Mouse (Mus musculus) intestine, postnatal 0 days (tissue): ENCODE data around the gene Tcaf1. TPM values are rescaled to one million over a fixed set of nuclear protein-coding genes. Genes with fewer than 3 reads are reported as not detected.

ENCODE experiments used
- ATAC-seq: fragments of 200-750 bp; cut with Nextera tagmentation; 2 replicates; pipeline ENCODE4 v1.8.0; 2017; ENCODE audit warnings: mild to moderate bottlenecking, moderate TSS enrichment, moderate library complexity
- H3K27ac ChIP-seq: fragments of 300-500 bp; sonication (generic); 2 replicates; pipeline ENCODE4 v1.5.1; 2014; ENCODE audit warnings: mild to moderate bottlenecking, low read depth, low read length, moderate library complexity
- H3K27me3 ChIP-seq: fragments of 300-500 bp; sonication (generic); replicated peaks from 2 replicates; pipeline ENCODE4 v1.6.1; 2014; ENCODE audit warnings: low read length, mixed read lengths; ENCODE audit not compliant: control insufficient read depth, insufficient read depth
- H3K36me3 ChIP-seq: fragments of 300-500 bp; sonication (generic); 2 replicates; pipeline ENCODE4 v1.6.1; 2014; ENCODE audit warnings: mild to moderate bottlenecking, moderate library complexity; ENCODE audit not compliant: control insufficient read depth, insufficient read depth
- H3K4me1 ChIP-seq: fragments of 300-500 bp; sonication (generic); replicated peaks from 2 replicates; pipeline ENCODE4 v1.6.1; 2014; ENCODE audit warnings: antibody characterized with exemption, low read length, mixed read lengths; ENCODE audit not compliant: control insufficient read depth, insufficient read depth
- H3K4me2 ChIP-seq: fragments of 300-500 bp; sonication (generic); replicated peaks from 2 replicates; pipeline ENCODE4 v1.6.1; 2014; ENCODE audit warnings: low read depth, mild to moderate bottlenecking, moderate library complexity
- H3K4me3 ChIP-seq: fragments of 300-500 bp; sonication (generic); 2 replicates; pipeline ENCODE4 v1.5.1; 2014; ENCODE audit warnings: low read depth, low read length
- H3K9ac ChIP-seq: fragments of 300-500 bp; sonication (generic); 2 replicates; pipeline ENCODE4 v1.6.1; 2014; ENCODE audit warnings: mild to moderate bottlenecking, low read depth, low read length
- H3K9me3 ChIP-seq: fragments of 300-500 bp; sonication (generic); 2 replicates; pipeline ENCODE4 v1.6.1; 2016; ENCODE audit warnings: mixed run types; ENCODE audit not compliant: control insufficient read depth
- CTCF ChIP-seq: sonication (generic); IDR thresholded peaks from 2 replicates; pipeline ENCODE4 v1.5.1; 2016; ENCODE audit warnings: low read depth, mild to moderate bottlenecking, control low read depth, antibody characterized with exemption, moderate library complexity
- WGBS: fragments of 180-500 bp; shearing (Covaris S2); extraction: QIAGEN DNeasy Blood & Tissue Kit; methylation state at CpG from one replicate; pipeline ENCODE4 v1.1.7; 2014; 5-methylcytosine and 5-hydroxymethylcytosine counted together
- polyA plus RNA-seq: library from polyadenylated mRNA; unstranded; fragments of >200 nt; fragmentation: Nextera tagmentation; extraction: Ambion mirVana; gene quantifications from 2 replicates; pipeline ENCODE4 v1.2.1, GENCODE M21; 2015

Gene Tcaf1
- polyA plus RNA-seq = 18.6 and 19.9 TPM in 2 replicates

DNA sequence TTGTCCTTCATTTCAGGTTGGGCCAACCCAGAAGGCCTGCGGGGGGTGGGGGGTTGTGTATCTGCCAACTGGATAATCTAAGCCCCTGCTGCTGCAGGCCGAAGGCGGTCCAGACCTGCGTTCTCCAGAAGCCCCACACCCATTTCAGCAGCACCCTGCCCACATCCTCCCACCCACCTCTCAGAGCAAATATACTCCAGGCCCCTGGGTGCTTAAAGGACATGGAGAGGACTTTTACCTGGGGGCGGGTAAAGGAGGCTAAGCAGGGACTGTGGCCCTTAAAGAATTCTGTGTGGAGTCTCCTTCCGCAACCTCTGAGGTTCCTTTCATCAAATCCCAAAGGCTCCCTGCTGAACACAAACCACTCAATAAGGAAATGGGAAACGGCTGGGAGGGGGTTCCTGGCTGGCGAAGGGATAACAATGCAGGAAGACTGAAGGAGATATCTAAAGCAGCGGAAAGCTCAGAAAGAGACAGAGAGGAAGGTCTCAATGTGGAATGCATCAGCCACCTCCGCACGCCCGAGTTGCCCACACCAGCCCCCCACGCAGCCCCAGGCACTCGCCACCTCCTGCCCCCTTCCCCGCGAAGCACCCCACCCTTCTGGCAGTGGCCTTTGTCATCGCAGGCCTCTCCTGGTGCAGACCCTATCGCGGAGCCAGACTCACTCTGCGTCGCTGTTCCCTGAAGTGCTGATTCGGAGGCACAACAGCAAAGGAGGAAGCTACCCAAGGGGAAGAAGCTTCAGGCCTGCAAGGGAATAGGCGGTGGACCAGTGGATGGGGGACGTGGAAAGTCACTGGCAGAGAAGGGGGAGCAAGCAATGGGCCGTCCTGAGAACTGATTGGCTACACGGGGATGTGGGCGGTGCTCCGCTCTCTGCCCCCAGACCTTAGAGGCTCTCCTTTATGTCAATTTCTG lies at the start of gene Tcaf1:
Gene Tcaf1 (minus strand): TSS at position 798 of the 921 bp plus-strand sequence.
- Histone ChIP-seq H3K9ac (peak within 1 kb of the TSS; percentile 72), H3K36me3 (no peaks in the 10 kb centered on the region), H3K27ac (no peak within 1 kb of the TSS), H3K9me3 (no peaks in the 10 kb centered on the region), H3K27me3 (no peaks in the 10 kb centered on the region), H3K4me1 (no peaks in the 10 kb centered on the region), H3K4me3 (peak within 1 kb of the TSS; percentile 60), H3K4me2 (peak within 1 kb of the TSS; percentile 80)
- ATAC-seq = peak; percentile 83
- TF ChIP-seq CTCF = no peak
- WGBS = 4% methylated on average over 28 of the region's 28 CpGs

DNA sequence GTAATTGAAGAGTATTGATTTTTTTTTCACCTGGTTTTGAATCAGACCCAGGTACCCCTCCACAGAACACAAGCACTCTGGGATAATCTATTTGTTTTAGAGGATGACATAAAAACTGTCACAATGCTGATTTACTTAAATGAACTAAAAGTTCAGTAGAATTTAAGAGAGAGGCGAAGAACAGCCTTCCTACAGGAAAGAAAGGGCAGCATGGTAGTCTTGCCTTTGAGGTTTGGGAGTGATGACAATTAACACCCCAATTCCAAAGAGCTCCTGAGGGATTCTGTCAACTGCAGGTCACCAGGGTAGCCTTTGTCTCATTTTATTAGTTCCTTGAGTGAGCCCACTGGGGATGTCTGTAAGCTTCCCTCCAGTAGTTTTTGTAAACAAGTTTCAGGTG lies 46.2 kb upstream of the Tcaf1 start, which contains the start of gene Olfr38:
Gene Olfr38 (plus strand): TSS at position 301 of the 400 bp plus-strand sequence.
- H3K27me3 ChIP-seq = no peaks in the 10 kb centered on the region
- no peak for TF ChIP-seq CTCF
- 86% methylated on average over 1 of the region's 1 CpGs for WGBS
- no peak within 1 kb of the TSS for H3K4me2 ChIP-seq
- no peaks in the 10 kb centered on the region for H3K36me3 ChIP-seq
- no peak within 1 kb of the TSS for H3K9ac ChIP-seq
- no peaks in the 10 kb centered on the region for H3K9me3 ChIP-seq
- H3K27ac ChIP-seq = no peak within 1 kb of the TSS
- no peak within 1 kb of the TSS for H3K4me3 ChIP-seq
- H3K4me1 ChIP-seq = no peaks in the 10 kb centered on the region
- ATAC-seq = no peak

DNA sequence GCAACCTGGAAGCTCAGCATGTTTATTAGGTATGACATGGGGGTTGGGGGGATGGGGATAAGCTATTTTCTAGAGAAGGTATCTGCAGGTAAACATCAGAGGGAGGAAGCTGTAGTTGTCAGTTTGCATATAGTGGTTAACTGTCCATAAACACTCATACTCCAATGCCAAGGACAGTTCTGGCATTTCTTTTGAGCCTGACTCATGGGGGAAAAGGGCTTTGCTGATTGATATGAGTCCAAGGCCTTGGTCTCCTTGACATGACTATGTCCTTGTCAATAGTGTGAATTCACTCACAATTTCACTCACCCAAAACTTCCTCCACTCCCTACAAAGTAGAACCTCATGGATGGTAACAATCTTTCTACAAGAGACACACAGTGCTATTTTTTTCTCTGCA lies 38.0 kb upstream of the Tcaf1 start:
- no peaks in the 10 kb centered on the region for H3K36me3 ChIP-seq

GRCm38 (mm10) chr6:42742303-42742702 lies 32.4 kb upstream of the Tcaf1 start:
- no peak overlapping the region for H3K4me2 ChIP-seq
- no peaks in the 10 kb centered on the region for H3K27me3 ChIP-seq
- H3K4me3 ChIP-seq = no peak overlapping the region
- no peak overlapping the region for H3K27ac ChIP-seq
- WGBS = 72% methylated on average over 5 of the region's 5 CpGs
- no peaks in the 10 kb centered on the region for H3K36me3 ChIP-seq
- no peak for TF ChIP-seq CTCF
- H3K4me1 ChIP-seq = no peaks in the 10 kb centered on the region
- H3K9ac ChIP-seq = no peak overlapping the region
- no peak for ATAC-seq
- no peaks in the 10 kb centered on the region for H3K9me3 ChIP-seq

More for the DNA sequence above, 38.0 kb upstream of the Tcaf1 start:
- no peak for TF ChIP-seq CTCF
- Histone ChIP-seq H3K27ac (no peak overlapping the region), H3K4me3 (no peak overlapping the region), H3K4me2 (no peak overlapping the region), H3K4me1 (no peaks in the 10 kb centered on the region), H3K9ac (no peak overlapping the region), H3K27me3 (no peaks in the 10 kb centered on the region), H3K9me3 (no peaks in the 10 kb centered on the region)
- ATAC-seq = no peak

DNA sequence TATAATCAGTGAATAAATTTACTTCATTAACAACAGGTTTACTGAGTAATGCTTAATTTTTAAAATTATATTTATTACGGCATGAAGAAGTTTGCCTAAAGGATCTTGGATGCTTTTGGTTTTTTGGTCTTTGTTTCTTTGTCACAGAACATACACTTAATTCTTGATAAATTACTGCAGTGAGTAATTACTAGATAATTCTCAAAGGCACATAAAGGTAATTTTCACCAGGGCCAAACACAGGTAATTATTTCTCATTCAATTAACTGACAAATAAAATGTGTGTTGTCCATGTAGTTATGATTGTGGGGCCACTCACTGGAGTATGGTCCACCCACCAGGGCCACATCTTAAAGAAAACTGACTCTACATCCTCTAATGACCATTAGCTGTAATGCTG lies 29.2 kb upstream of the Tcaf1 start, which contains the start of gene Olfr453:
Gene Olfr453 (plus strand): TSS at position 301 of the 400 bp plus-strand sequence.
- WGBS = 98% methylated on average over 1 of the region's 1 CpGs
- no peak for ATAC-seq
- Histone ChIP-seq H3K9ac (no peak within 1 kb of the TSS), H3K27ac (no peak within 1 kb of the TSS), H3K36me3 (no peaks in the 10 kb centered on the region), H3K9me3 (no peaks in the 10 kb centered on the region), H3K4me2 (no peak within 1 kb of the TSS), H3K27me3 (no peaks in the 10 kb centered on the region), H3K4me3 (no peak within 1 kb of the TSS), H3K4me1 (no peaks in the 10 kb centered on the region)
- no peak for TF ChIP-seq CTCF

- H3K27ac ChIP-seq = no peak overlapping the region
- H3K9me3 ChIP-seq = no peaks in the 10 kb centered on the region
- H3K27me3 ChIP-seq = no peaks in the 10 kb centered on the region
- TF ChIP-seq CTCF = no peak
- H3K9ac ChIP-seq = no peak overlapping the region
- no peak overlapping the region for H3K4me3 ChIP-seq
- ATAC-seq = no peak
- H3K36me3 ChIP-seq = no peaks in the 10 kb centered on the region
- no peaks in the 10 kb centered on the region for H3K4me1 ChIP-seq
- no peak overlapping the region for H3K4me2 ChIP-seq
Measured at GRCm38 (mm10) chr6:42717973-42718372, 8.1 kb upstream of the Tcaf1 start.
